Mouse (Mus musculus): ENCODE data around the gene Atp6v0a1. TPM values are rescaled to one million over a fixed set of nuclear protein-coding genes. Genes with fewer than 3 reads are reported as not detected.

The Atp6v0a1 gene
- total RNA-seq, 1 experiment from 2014 or later, result 144 TPM

DNA sequence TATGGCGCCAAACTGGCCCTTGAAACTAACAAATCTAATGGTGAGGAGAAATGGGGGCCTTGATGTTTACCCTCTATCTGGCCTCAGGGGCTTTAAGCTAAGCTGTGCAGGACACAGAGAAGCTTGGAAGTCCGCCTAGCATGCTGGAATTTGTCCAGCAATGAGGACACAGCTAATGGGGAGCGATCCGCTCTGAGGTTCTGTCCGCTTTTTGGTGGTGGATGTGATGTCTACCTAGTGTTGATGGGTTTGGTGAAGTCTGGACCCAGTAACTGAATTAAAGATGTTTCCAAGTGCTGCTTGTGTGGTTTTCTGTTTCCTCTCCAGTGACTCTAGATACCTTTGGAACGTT, 77.0 kb downstream of the Atp6v0a1 start:
- no peak for DNase-seq

DNA sequence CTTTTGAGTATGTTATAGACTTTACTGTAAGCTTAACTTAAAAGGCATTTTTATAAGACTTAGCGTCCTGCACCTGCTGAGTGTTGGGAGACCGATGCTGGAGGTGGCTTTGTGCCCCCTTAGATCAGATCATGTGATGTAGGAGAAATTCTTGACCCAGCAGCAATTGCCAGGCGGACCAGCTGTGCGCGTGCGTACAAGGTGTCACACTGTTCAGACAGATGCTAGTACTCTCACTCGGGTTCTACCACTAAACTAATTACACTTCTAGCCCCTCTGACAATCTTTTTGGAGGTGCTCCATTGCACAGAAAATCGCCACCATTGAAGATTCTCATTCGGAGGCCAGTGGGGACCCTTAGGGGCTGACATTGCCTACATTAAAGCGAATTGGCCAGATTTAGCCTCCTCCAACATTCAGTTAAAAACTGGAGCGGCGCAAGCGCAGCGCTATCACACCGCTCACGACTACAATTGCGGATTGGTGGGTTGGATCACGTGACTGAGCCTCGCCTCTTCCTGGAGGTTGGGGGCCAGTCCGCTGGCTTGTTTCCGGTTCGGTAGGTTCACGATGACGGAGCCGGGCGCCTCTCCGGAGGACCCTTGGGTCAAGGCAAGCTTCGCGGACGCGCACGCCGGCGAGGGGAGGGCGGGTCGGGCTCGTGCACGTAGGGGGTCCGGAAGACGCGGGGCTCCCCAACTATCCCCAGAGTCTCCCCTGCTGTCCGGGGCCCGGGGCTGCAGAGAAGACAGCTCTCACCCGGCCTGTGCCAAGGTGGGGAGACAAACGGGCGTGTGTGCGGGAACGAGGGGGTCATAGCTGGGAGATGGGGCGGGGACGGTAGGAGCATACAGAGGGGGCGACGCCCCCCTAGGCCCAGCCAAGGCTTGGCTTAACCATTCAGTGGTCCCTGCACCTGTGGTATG, 77.8 kb downstream of the Atp6v0a1 start, which contains the start of gene Mlx:
Gene Mlx (plus strand): TSS at position 522 of the 926 bp plus-strand sequence.
- peak; percentile 88 for DNase-seq

DNA sequence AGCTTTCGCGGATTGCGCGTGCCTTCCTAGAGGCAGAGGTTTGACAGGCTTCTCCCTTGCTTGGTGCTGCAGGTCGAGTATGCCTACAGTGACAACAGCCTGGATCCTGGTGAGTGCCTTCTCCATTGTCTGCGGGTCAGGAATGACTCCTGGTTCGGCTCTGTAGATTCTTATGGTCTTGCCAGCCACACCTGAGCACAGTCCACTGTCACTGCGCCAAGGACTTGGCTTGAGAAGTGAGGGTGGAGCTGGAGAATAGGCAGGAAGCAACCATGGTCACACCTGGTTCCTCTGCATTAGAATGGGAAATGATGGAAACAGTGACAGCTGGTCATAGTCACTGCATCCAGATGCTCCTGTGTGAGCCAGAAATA, 78.4 kb downstream of the Atp6v0a1 start:
- no peak for DNase-seq

DNA sequence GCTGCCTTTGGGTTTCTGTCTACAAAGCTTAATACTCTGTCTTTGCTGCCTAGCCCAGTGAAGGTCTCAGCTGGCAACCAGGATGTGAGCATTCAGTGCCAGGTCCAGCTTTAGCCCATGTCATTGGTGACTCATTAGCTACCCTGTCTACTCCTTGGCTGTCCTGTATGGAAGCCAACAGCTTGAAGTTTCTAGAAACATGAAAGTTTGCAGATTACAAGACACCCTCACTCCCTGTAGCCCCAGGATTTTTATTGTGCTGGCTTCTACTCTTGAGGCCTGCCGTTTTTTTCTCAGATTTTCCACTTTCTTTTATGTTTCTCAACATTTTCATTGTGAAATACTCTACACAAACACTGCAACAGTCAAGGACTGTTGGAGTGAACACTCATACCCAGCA, 80.7 kb downstream of the Atp6v0a1 start:
- no peak for DNase-seq

DNA sequence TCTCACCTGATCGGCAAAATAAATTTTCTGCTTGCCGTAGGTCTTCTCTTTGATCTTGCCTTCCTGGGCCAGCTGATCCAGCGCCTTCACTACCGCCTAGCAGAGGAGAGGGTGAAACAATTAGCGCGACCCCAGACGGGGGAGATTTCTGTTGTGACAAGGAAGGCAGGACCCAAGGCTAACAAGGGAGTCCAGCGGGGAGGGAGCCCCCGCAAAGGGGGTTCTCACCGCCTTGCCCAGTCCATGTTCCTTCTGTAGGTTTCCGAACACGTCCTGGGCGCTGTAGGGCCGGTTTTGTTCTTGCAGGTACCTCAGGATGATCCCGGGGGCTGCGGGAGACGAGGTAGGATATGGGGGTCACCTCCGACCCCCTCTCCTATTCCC, 85.7 kb downstream of the Atp6v0a1 start:
- DNase-seq, result no peak

DNA sequence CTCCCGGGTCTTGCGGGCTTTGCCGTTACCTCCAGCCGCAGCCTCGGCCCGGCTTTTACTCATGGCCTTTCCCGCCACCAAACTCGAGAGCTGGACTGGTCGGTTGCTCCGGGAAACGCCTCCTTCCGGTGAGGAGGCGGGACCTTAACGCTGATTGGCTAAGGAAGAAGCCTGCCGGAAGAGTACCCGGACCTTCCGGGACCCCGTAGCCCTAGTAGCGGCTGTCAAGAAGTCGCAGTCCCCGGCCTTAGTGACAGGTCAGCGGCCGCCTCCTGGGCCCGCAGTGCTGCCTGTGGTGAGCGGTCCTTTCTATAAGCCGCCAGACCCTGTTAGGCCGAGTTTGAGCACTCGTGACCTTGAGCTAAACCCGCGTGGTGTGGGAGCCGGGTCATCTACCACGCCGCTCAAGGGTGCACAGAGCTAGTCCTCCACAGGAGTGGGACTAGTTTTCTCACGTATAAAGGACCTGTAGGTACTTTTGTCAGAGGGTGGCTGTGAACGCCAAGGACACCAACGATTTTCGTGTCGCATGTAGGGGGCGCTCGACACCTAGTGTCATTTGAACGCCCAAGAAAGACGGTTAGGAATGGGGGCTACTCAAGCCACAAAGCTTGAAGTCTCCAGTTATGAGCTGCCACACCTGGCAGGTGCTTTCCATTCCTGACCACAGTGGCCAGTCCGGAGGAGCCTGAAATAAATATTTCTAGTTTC, 86.2 kb downstream of the Atp6v0a1 start, which contains the start of gene Psmc3ip:
Gene Psmc3ip (minus strand): TSS at position 123 of the 711 bp plus-strand sequence.
- DNase-seq, result peak; percentile 91

DNA sequence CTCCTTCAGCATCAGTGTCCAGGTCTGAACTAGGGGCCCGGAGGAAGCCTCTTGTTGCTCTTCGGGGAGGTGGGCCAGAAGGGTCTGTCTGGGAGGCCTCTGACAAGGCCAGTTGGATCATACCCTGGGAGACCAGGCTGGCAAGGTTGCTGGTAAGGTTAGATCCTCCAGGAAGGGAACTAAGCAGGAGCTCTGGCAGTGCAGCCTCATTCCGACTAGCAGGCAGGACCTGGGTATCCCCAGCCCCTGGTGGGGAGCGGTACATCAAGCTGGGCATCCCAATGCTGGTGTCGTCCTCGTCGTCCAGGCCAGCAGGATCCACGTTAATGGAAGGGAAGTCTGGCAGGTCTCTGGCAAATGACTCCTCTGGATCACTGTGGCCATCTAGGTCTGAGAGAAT, 89.0 kb downstream of the Atp6v0a1 start:
- no peak for DNase-seq

DNA sequence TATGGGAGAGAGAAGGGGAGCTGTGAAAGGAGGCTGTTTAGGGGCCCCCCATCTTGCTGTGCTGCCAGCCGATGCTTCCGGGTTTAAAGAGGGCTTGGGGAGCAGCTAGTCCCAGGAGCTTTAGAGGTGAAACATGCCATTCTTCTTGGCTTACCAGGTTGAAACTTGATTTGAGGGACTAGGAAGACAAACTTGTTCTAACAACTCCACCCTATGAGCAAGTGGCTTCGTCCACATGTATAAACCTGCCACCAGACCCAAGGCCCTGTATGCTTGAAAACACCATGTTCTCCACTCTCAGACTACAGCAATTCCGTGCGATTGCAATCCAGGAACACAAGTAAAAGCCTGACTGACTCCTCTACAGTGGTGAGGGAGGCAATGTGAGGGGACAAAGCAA, 93.8 kb downstream of the Atp6v0a1 start:
- no peak for DNase-seq

DNA sequence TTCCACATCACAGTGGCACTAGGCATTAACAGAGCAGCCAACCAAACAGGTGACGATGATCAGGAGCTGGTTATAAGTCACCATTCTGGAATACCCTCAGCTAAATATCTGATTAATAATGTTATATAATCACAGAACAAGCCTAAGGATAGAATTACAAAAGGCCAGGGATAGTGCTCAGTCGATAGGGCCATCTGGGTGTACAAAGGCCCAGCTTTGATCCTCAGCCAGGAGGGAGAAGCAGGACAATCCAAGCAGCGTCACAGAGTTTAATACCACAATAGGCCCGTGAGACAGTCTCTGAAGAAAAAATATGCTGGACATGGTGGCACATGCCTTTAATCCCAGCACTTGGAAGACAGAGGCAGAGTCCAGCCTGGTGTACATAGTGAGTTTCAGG, 100.1 kb downstream of the Atp6v0a1 start:
- DNase-seq, result no peak

DNA sequence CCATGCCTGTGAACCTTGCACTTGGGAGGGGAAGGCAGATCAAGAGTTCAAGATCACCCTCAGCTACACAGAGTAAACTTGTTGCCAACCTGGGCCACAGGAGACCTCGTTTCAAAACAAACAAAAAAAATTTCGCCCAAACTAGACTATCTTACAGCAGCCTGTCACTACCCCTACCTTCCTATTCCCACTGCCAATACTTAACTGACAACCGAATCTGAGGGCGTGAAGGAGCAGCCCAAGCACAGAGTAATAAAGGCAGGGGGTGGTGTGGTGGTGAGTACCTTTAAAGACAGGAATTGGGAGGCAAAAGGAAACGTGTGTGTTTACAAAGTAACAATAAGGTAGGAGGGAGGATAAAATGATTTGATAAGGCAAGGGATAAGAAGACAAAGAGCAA, 101.5 kb downstream of the Atp6v0a1 start:
- no peak for DNase-seq

DNA sequence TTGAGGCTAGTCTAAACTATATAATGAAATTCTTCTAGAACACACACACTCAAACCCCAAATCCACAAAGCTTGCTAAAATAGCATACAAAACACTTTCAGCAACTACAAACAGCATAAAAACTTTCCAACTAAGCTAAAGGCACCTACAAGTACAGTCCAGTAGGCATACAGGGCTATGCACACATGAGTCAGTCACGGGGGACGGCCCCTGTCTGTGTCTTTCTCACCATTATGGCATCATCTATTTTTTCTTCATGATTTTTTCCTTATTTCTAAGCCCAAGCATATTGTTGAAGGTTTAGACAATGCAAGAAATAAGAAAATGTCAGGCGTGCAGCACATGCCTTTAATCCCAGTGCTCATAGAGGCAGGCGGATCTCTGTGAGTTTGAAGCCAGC, 101.9 kb downstream of the Atp6v0a1 start:
- no peak for DNase-seq

DNA sequence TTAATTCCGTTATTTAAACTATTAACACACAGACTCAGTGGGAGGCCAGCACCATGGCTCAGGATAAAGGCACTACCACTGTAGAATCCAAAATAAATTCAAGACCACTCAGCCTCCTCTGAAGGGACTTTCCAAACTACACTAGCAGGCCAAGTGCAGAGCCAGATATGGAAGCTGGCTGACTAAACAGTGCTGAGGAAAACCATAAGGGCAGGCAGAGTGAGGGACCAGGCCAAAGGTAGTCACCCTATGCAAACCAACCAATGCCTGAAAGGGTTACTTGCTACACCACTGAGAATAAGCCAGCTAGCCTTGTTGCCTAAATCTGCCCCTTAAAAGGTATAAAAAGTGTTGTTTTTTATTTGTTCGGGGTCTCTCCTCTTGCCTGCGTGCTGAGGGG, 102.9 kb downstream of the Atp6v0a1 start:
- DNase-seq, result no peak

Small RNAs within 50 kb of the gene (microRNA-seq; reads per million reads assigned to microRNA genes)
- gene Mir6928, result 0.36 to 0.69 reads per million in 2 experiments

Other genes starting within 250 kb of the Atp6v0a1 start
- gene Kcnh4, start 249.5 kb upstream of the Atp6v0a1 start, total RNA-seq (2021), result 0.21 TPM in 1 of 2 replicates, not detected in the other
- gene Hcrt, start 246.5 kb upstream of the Atp6v0a1 start, total RNA-seq (2021), result not detected in 2 replicates
- gene Ghdc, start 238.5 kb upstream of the Atp6v0a1 start, total RNA-seq (2021), result 21.0 and 32.1 TPM in 2 replicates
- gene Stat5b, start 158.7 kb upstream of the Atp6v0a1 start, total RNA-seq (2021), result 89.0 and 123 TPM in 2 replicates
- gene Stat5a, start 150.1 kb upstream of the Atp6v0a1 start, total RNA-seq (2021), result 43.8 and 54.5 TPM in 2 replicates
- 81.5 and 88.6 TPM in 2 replicates for gene Stat3, start 69.9 kb upstream of the Atp6v0a1 start, total RNA-seq (2021)
- 224 and 271 TPM in 2 replicates for gene Cavin1, start 38.6 kb upstream of the Atp6v0a1 start, total RNA-seq (2021)
- 39.3 and 54.1 TPM in 2 replicates for gene Naglu, start 60.6 kb downstream of the Atp6v0a1 start, total RNA-seq (2021)
- 2.6 and 3.3 TPM in 2 replicates for gene Hsd17b1, start 69.0 kb downstream of the Atp6v0a1 start, total RNA-seq (2021)
- gene Coasy, start 73.1 kb downstream of the Atp6v0a1 start, total RNA-seq (2021), result 93.5 and 115 TPM in 2 replicates
- 55.2 and 70.0 TPM in 2 replicates for gene Mlx, start 77.8 kb downstream of the Atp6v0a1 start, total RNA-seq (2021)
- gene Psmc3ip, start 86.0 kb downstream of the Atp6v0a1 start, total RNA-seq (2021), result 7.1 and 9.4 TPM in 2 replicates
- gene Retreg3, start 110.4 kb downstream of the Atp6v0a1 start, total RNA-seq (2021), result 53.5 and 64.1 TPM in 2 replicates
- 42.1 and 50.1 TPM in 2 replicates for gene Tubg1, start 110.5 kb downstream of the Atp6v0a1 start, total RNA-seq (2021)
- 5.7 and 6.4 TPM in 2 replicates for gene Tubg2, start 146.5 kb downstream of the Atp6v0a1 start, total RNA-seq (2021)
- 6.6 and 9.1 TPM in 2 replicates for gene Cntnap1, start 161.1 kb downstream of the Atp6v0a1 start, total RNA-seq (2021)
- gene Plekhh3, start 161.9 kb downstream of the Atp6v0a1 start, total RNA-seq (2021), result 31.1 and 36.4 TPM in 2 replicates
- gene Ccr10, start 166.0 kb downstream of the Atp6v0a1 start, total RNA-seq (2021), result 0.18 TPM in 1 of 2 replicates, not detected in the other
- gene Ezh1, start 217.0 kb downstream of the Atp6v0a1 start, total RNA-seq (2021), result 37.3 and 49.6 TPM in 2 replicates
- gene Ramp2, start 236.6 kb downstream of the Atp6v0a1 start, total RNA-seq (2021), result 53.9 and 57.0 TPM in 2 replicates
- 112 and 116 TPM in 2 replicates for gene Vps25, start 244.3 kb downstream of the Atp6v0a1 start, total RNA-seq (2021)